Mouse (Mus musculus) hindbrain, embryonic 15.5 days (tissue): ENCODE measurements around the gene Sgpl1. TPM values are rescaled to one million over a fixed set of nuclear protein-coding genes. Genes with fewer than 3 reads are reported as not detected.

Source experiments
- ATAC-seq: fragments of 200-750 bp; cut with Nextera tagmentation; 2 replicates; pipeline ENCODE4 v1.8.0; 2017; ENCODE audit warnings: low read depth, moderate number of reproducible peaks, moderate TSS enrichment; ENCODE audit not compliant: low FRiP score
- H3K27ac ChIP-seq: fragments of 300-500 bp; sonication (generic); replicated peaks from 2 replicates; pipeline ENCODE4 v1.5.1; 2015; ENCODE audit warnings: mild to moderate bottlenecking, inconsistent platforms
- H3K27me3 ChIP-seq: fragments of 300-500 bp; sonication (generic); 2 replicates; pipeline ENCODE4 v1.6.1; 2015; ENCODE audit warnings: control low read depth, inconsistent platforms
- H3K36me3 ChIP-seq: fragments of 300-500 bp; sonication (generic); 2 replicates; pipeline ENCODE4 v1.6.1; 2015; ENCODE audit warnings: control low read depth, inconsistent platforms
- H3K4me1 ChIP-seq: fragments of 300-500 bp; sonication (generic); replicated peaks from 2 replicates; pipeline ENCODE4 v1.6.1; 2015; ENCODE audit warnings: control low read depth, inconsistent platforms
- H3K4me2 ChIP-seq: fragments of 300-500 bp; sonication (generic); 2 replicates; pipeline ENCODE4 v1.6.1; 2015; ENCODE audit warnings: moderate library complexity, mild to moderate bottlenecking, inconsistent platforms
- H3K4me3 ChIP-seq: fragments of 300-500 bp; sonication (generic); 2 replicates; pipeline ENCODE4 v1.5.1; 2015; ENCODE audit warnings: mild to moderate bottlenecking, inconsistent platforms
- H3K9ac ChIP-seq: fragments of 300-500 bp; sonication (generic); 2 replicates; pipeline ENCODE4 v1.6.1; 2015; ENCODE audit warnings: inconsistent platforms
- H3K9me3 ChIP-seq: fragments of 300-500 bp; sonication (generic); 2 replicates; pipeline ENCODE4 v1.6.1; 2016; ENCODE audit warnings: control low read depth, inconsistent platforms
- WGBS: fragments of 180-500 bp; shearing (Covaris S2); methylation state at CpG from one replicate; pipeline ENCODE4 v1.1.7; 2015; 5-methylcytosine and 5-hydroxymethylcytosine counted together
- polyA plus RNA-seq: library from polyadenylated mRNA; unstranded; fragments of >200 nt; fragmentation: Nextera tagmentation; extraction: Ambion mirVana; gene quantifications from 2 replicates; pipeline ENCODE4 v1.2.1, GENCODE M21; 2015

Sgpl1 gene
- polyA plus RNA-seq, 1 experiment from 2014 or later = 47.9 TPM

DNA sequence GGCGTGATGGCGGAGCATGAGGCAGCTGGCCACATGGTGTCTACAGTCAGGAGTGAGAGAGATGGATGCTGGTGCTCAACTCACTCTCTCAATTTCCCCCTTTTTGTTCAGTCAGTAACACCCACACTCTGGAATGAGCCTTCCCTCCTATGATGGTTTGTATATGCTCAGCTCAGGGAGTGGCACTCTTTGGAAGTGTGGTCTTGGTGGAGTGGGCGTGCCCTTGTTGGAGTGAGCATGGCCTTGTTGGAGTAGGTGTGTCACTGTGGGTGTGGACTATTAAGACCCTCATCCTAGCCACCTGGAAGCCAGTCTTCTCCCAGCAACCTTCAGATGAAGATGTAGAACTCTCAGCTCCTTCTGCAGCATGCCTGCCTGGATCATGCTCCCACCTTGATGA is 71.9 kb downstream of the Sgpl1 start:
- no peak overlapping the region for H3K27ac ChIP-seq
- no peak overlapping the region for H3K4me3 ChIP-seq
- H3K4me1 ChIP-seq = peaks cover 7% of the 10 kb centered on the region
- no peaks in the 10 kb centered on the region for H3K9me3 ChIP-seq
- WGBS = 90% methylated on average over 3 of the region's 3 CpGs
- no peaks in the 10 kb centered on the region for H3K36me3 ChIP-seq
- no peaks in the 10 kb centered on the region for H3K27me3 ChIP-seq
- H3K9ac ChIP-seq = no peak overlapping the region
- no peak overlapping the region for H3K4me2 ChIP-seq
- no peak for ATAC-seq

DNA sequence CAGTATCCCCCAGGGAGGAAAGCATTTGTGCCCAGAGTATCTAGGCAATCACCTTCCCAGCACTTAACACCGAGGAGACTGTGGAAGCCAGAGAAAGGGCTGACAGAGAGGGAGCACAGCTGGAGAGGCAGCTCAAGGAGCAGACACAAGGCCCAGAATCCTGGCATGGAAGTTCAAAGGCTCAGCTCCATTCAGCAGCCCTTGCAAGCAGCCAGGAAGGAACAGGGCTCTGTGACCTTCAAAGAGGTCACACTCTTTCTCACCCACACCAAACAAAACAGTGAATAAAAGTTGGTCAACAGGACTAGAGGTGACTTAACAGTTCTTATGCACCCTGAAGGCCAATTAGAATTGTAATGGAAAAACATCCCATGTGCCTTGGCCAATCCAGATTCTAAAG is 72.9 kb downstream of the Sgpl1 start:
- no peak overlapping the region for H3K27ac ChIP-seq
- WGBS = 4% methylated on average over 1 of the region's 1 CpGs
- no peak overlapping the region for H3K9ac ChIP-seq
- H3K4me2 ChIP-seq = no peak overlapping the region
- no peaks in the 10 kb centered on the region for H3K27me3 ChIP-seq
- H3K36me3 ChIP-seq = no peaks in the 10 kb centered on the region
- H3K4me1 ChIP-seq = peaks cover 2% of the 10 kb centered on the region; the same call in 1 of the 2 replicates
- no peak overlapping the region for H3K4me3 ChIP-seq
- no peak for ATAC-seq
- no peaks in the 10 kb centered on the region for H3K9me3 ChIP-seq

DNA sequence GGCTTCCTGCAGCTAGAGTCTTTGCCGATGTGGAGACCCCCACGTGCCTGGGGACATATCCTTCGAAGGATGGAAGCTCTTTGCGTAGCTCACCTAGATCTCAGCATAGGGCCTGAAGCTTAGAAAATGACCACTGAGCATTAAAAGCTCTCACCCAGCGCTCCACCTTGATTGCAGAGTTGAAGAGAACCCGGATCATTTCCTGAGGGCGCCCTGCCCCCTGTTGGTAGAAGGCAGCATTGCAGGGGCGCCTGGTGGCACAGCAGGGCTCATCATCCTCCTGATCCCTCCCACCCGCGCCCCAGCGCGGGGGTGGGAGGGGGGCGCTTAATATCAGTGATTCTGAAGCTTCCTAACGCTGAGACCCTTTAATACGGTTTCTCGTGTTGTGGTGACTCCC is 75.2 kb downstream of the Sgpl1 start:
- 13% methylated on average over 16 of the region's 16 CpGs for WGBS
- Histone ChIP-seq H3K27me3 (no peaks in the 10 kb centered on the region), H3K4me3 (no peak overlapping the region), H3K9ac (no peak overlapping the region), H3K36me3 (no peaks in the 10 kb centered on the region), H3K27ac (no peak overlapping the region), H3K9me3 (no peaks in the 10 kb centered on the region), H3K4me2 (no peak overlapping the region), H3K4me1 (peaks cover 11% of the 10 kb centered on the region)
- ATAC-seq = no peak

GRCm38 (mm10) chr10:61069248-61069647 is 78.3 kb downstream of the Sgpl1 start:
- ATAC-seq = peak; percentile 47; the same call in 1 of the 2 replicates
- H3K4me3 ChIP-seq = no peak overlapping the region
- H3K9me3 ChIP-seq = no peaks in the 10 kb centered on the region
- peaks cover 11% of the 10 kb centered on the region for H3K4me1 ChIP-seq
- WGBS = 12% methylated on average over 13 of the region's 13 CpGs
- no peak overlapping the region for H3K9ac ChIP-seq
- H3K27ac ChIP-seq = no peak overlapping the region
- H3K27me3 ChIP-seq = no peaks in the 10 kb centered on the region
- H3K36me3 ChIP-seq = no peaks in the 10 kb centered on the region
- peak overlapping the region; percentile 28; the same call in 1 of the 2 replicates for H3K4me2 ChIP-seq

DNA sequence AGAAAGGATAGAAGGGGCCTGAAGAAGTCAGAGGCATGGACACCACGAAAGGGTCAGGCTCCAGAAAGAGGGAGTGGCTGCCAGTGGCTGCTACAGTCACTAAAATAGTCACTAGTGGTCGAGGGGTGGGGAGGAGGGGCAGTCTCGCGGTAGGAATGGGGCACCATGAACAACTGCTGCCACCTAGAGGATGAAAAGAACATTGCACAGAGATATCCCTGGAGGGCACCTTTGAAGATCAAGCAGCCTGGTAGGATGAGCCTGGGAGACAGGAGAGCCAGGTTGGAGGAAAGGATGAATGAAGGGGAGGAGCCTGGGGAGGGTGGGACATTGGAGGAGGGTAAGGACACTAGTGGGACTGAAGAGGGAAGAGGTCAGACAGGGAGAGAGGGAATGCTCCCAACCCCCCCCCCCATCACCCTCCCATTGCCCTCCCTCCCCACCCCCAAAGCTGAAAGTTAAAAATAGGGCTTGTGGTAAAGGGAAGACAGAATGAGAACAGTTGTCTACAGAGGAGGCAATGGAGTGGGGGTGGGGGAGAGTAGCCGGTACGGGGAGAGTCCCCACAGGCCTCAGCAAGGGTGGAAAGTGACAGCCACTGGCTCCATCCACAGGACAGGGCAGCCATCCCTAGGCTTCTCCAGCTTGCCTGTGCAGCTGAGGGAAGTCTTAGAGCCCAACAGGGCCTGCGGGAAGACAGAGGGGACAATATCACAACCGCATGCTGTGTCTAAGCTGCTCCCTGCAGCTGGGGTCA is 78.9 kb downstream of the Sgpl1 start:
- Histone ChIP-seq H3K4me1 (peaks cover 11% of the 10 kb centered on the region), H3K27ac (no peak overlapping the region), H3K36me3 (no peaks in the 10 kb centered on the region), H3K27me3 (no peaks in the 10 kb centered on the region), H3K9ac (no peak overlapping the region), H3K4me2 (peak overlapping the region; percentile 28; the same call in 1 of the 2 replicates), H3K9me3 (no peaks in the 10 kb centered on the region), H3K4me3 (no peak overlapping the region)
- peak; percentile 46; the same call in 1 of the 2 replicates for ATAC-seq
- WGBS = 7% methylated on average over 8 of the region's 8 CpGs

DNA sequence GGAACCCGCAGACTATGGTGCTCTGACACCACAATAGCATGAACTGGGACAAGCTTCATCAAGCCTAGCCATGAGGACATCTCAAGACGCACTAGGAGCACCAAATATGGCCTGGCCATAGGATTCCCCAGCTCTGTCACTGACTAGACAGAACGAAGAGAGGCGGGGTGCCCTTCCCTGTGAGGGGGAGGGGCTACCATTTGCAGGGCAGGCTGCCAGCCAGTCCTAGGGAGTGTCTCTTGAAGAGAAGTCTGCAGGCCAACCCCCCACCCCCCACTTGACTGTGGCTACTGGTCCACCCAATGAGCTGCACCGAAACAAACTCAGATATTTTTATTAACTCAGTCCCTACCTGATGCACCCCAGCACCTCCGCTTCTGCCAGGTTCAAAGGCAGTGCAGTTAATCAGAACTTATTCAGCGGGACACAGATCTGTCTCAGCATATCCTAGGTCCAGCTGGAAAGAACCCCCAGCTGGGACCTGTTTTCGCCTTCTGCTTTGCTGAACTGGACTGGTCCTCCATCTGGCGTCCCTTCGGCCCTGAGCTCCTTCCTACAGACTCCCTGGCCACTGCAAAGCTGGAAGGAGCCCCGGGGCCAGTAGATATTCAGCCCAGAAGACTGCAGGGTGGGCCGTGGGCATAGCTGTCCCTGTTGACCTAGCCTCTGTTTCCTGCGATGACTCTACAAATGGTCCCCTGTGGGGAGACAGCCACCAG is 82.1 kb downstream of the Sgpl1 start:
- no peaks in the 10 kb centered on the region for H3K27me3 ChIP-seq
- 49% methylated on average over 13 of the region's 13 CpGs for WGBS
- no peaks in the 10 kb centered on the region for H3K36me3 ChIP-seq
- no peak overlapping the region for H3K27ac ChIP-seq
- H3K9me3 ChIP-seq = no peaks in the 10 kb centered on the region
- H3K9ac ChIP-seq = no peak overlapping the region
- ATAC-seq = no peak
- no peak overlapping the region for H3K4me3 ChIP-seq
- peaks cover 11% of the 10 kb centered on the region for H3K4me1 ChIP-seq
- H3K4me2 ChIP-seq = no peak overlapping the region

- H3K4me2 ChIP-seq = no peak overlapping the region
- no peak for ATAC-seq
- no peak overlapping the region for H3K27ac ChIP-seq
- no peak overlapping the region for H3K9ac ChIP-seq
- H3K27me3 ChIP-seq = no peaks in the 10 kb centered on the region
- H3K36me3 ChIP-seq = no peaks in the 10 kb centered on the region
- 14% methylated on average over 8 of the region's 8 CpGs for WGBS
- H3K4me1 ChIP-seq = peaks cover 15% of the 10 kb centered on the region
- H3K4me3 ChIP-seq = no peak overlapping the region
- no peaks in the 10 kb centered on the region for H3K9me3 ChIP-seq
Observed at GRCm38 (mm10) chr10:61064635-61065034, 82.9 kb downstream of the Sgpl1 start.

- WGBS = 69% methylated on average over 10 of the region's 10 CpGs
- Histone ChIP-seq H3K27ac (no peak overlapping the region), H3K4me1 (peaks cover 9% of the 10 kb centered on the region), H3K36me3 (no peaks in the 10 kb centered on the region), H3K4me3 (no peak overlapping the region), H3K27me3 (no peaks in the 10 kb centered on the region), H3K9ac (no peak overlapping the region), H3K9me3 (no peaks in the 10 kb centered on the region), H3K4me2 (no peak overlapping the region)
- no peak for ATAC-seq
Observed at GRCm38 (mm10) chr10:61063271-61063864, 84.1 kb downstream of the Sgpl1 start.

- ATAC-seq = 0 out of 2 replicates have a peak, but pooled peaks have one; percentile 54
- Histone ChIP-seq H3K36me3 (no peaks in the 10 kb centered on the region), H3K4me1 (peaks cover 9% of the 10 kb centered on the region), H3K4me2 (no peak overlapping the region), H3K9ac (no peak overlapping the region), H3K27ac (no peak overlapping the region), H3K4me3 (no peak overlapping the region), H3K27me3 (0 out of 2 replicates have a peak, but pooled peaks cover 3% of the 10 kb centered on the region), H3K9me3 (no peaks in the 10 kb centered on the region)
- 29% methylated on average over 6 of the region's 6 CpGs for WGBS
Observed at GRCm38 (mm10) chr10:61059543-61060110, 87.9 kb downstream of the Sgpl1 start.

DNA sequence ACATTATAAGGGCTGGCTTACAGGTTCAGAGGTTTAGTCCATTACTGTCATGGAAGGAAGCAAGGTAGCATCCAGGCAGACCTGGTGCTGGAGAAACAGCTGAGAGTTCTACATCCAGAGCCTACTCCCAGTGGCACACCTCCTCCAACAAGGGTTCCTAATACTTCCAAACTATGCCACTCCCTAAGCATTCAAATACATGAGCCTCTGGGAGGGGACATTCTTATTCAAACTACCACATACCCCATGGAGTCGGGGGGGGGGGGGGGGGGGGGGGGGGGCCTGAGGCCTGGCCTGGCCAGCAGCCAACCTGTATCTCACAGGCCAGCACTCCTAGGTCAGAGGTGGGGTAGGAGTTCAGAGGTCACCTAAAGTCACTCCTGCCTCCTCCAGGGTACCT is 88.4 kb downstream of the Sgpl1 start:
- 0 out of 2 replicates have a peak, but pooled peaks cover 3% of the 10 kb centered on the region for H3K27me3 ChIP-seq
- H3K4me1 ChIP-seq = peaks cover 9% of the 10 kb centered on the region
- H3K36me3 ChIP-seq = no peaks in the 10 kb centered on the region
- no peak overlapping the region for H3K4me2 ChIP-seq
- H3K4me3 ChIP-seq = no peak overlapping the region
- H3K9ac ChIP-seq = no peak overlapping the region
- no peak for ATAC-seq
- H3K9me3 ChIP-seq = no peaks in the 10 kb centered on the region
- H3K27ac ChIP-seq = no peak overlapping the region
- no CpG with 5 or more reads among the region's 1 CpGs for WGBS

GRCm38 (mm10) chr10:61056661-61057060 is 90.8 kb downstream of the Sgpl1 start:
- no peaks in the 10 kb centered on the region for H3K9me3 ChIP-seq
- H3K4me2 ChIP-seq = no peak overlapping the region
- no peak overlapping the region for H3K27ac ChIP-seq
- H3K36me3 ChIP-seq = no peaks in the 10 kb centered on the region
- 94% methylated on average over 7 of the region's 7 CpGs for WGBS
- peaks cover 7% of the 10 kb centered on the region; the same call in 1 of the 2 replicates for H3K27me3 ChIP-seq
- peaks cover 9% of the 10 kb centered on the region for H3K4me1 ChIP-seq
- no peak for ATAC-seq
- no peak overlapping the region for H3K4me3 ChIP-seq
- H3K9ac ChIP-seq = no peak overlapping the region
